Mouse (Mus musculus): Measurements from ENCODE around the gene Clta. TPM values are rescaled to one million over a fixed set of nuclear protein-coding genes. Genes with fewer than 3 reads are reported as not detected.

Clta gene
- polyA plus RNA-seq, 1 experiment, result not detected

DNA sequence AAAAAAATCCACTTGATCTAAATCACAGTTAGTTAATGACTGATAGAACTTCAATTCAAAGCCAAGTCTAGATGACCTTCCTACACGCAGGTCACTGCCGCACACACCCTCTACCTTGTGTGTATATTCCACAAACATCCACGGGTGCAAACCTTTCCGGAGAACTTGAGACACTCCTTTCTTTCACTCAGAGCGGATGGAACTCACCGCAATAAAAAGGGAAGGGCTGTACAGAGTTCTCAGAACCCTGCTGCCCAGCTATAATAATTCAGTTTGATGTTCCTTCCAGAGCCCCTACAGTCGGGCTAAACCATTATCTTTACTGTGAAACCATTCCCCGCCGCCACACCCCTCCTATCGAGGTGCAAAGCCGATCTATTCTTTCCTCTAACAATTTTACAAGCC, 67.5 kb downstream of the Clta start:
- no peak for TF ChIP-seq CTCF (IDR thresholded peaks at IDR 0.05; ENCODE audit: insufficient read depth, low read depth, low read length)
- no peak for TF ChIP-seq POLR2A (IDR thresholded peaks at IDR 0.05; ENCODE audit: insufficient read depth, low read depth, low read length)
- no peak overlapping the region for H3K27ac ChIP-seq (ENCODE audit: insufficient read depth, low read depth, low read length)
- peak overlapping the region; percentile 90 for H3K4me3 ChIP-seq (ENCODE audit: insufficient read depth, low read depth, low read length)
- WGBS, result 4% methylated on average over 11 of the region's 11 CpGs
- H3K4me1 ChIP-seq (ENCODE audit: control insufficient read depth, insufficient read depth, low read length), result peaks cover 7% of the 10 kb centered on the region

DNA sequence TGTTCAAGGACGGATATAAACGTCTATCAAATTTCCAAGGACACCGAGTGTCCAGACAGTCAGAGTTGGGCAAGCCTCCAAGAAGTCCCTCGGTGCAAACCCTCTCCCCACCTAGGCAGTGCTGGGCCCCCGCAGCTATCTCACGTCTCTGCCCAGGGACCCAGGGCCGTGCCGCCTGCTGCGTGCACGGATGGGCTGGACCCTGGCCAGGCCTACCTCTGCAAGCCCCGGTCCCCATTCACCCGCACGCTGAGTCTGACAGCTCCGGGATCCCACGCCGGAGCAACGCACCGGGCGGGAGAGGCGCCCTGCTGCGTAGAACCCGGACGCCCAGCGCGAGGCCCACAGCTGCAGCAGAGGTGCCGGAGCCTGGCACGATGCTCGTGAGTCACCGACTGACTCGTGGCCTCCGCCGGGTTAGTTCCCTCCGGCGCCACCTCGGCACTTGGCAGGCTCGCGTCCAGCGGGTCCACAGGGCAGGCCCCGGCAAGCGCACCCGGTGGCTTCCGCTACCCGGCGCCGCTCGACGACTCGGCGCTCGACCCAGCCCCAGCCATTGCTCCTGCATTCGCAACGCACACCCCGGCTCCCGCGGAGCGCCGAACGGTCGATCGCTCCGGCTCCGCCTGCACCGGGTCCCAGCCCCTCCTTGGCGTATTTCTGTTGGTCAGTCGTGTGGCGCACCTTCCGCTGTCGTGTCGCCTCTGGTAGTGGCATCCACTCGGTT, 68.1 kb downstream of the Clta start:
- WGBS, result under 1% methylated on average over 70 of the region's 70 CpGs
- peak overlapping the region; percentile 16; the same call in 1 of the 2 replicates for H3K27ac ChIP-seq (ENCODE audit: insufficient read depth, low read depth, low read length)
- peaks cover 5% of the 10 kb centered on the region for H3K4me1 ChIP-seq (ENCODE audit: control insufficient read depth, insufficient read depth, low read length)
- TF ChIP-seq POLR2A (IDR thresholded peaks at IDR 0.05; ENCODE audit: insufficient read depth, low read depth, low read length), result peak; percentile 55; the same call in 1 of the 2 replicates
- no peak for TF ChIP-seq CTCF (IDR thresholded peaks at IDR 0.05; ENCODE audit: insufficient read depth, low read depth, low read length)
- H3K4me3 ChIP-seq (ENCODE audit: insufficient read depth, low read depth, low read length), result peak overlapping the region; percentile 90

DNA sequence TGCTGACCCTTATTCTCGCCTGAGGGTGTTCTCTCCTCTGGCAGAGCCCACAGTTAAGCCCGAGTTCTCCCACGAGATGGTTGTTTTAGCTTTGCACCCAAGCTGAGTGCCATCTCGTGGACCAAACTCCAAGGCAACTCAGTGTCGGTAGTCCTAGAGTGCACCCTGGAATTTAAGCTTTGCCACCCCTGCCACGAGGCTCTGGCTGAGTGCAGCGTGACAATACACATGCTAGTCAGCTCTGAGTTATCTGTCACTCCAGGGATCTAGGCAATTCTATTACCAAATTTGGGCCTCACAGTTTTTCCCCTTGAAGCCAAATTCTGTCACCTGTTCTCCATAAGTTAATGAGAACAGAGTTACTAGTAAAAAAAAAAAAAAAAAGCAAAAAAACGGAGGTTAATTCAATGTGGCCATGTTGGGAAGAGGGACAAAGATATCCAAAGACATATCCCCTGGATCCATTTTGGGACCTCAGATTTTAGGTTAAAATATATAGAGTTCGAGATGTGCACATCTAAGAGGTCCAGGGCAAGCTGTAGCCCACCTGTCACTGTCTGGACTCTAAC, 68.7 kb downstream of the Clta start:
- WGBS, result 11% methylated on average over 9 of the region's 9 CpGs
- Histone ChIP-seq H3K4me1 (ENCODE audit: control insufficient read depth, insufficient read depth, low read length) (peaks cover 5% of the 10 kb centered on the region), H3K4me3 (ENCODE audit: insufficient read depth, low read depth, low read length) (peak overlapping the region; percentile 90), H3K27ac (ENCODE audit: insufficient read depth, low read depth, low read length) (peak overlapping the region; percentile 9; the same call in 1 of the 2 replicates)
- TF ChIP-seq CTCF (IDR thresholded peaks at IDR 0.05; ENCODE audit: insufficient read depth, low read depth, low read length), result 0 out of 2 replicates have a peak, but pooled peaks have one; percentile 19
- TF ChIP-seq POLR2A (IDR thresholded peaks at IDR 0.05; ENCODE audit: insufficient read depth, low read depth, low read length), result no peak

DNA sequence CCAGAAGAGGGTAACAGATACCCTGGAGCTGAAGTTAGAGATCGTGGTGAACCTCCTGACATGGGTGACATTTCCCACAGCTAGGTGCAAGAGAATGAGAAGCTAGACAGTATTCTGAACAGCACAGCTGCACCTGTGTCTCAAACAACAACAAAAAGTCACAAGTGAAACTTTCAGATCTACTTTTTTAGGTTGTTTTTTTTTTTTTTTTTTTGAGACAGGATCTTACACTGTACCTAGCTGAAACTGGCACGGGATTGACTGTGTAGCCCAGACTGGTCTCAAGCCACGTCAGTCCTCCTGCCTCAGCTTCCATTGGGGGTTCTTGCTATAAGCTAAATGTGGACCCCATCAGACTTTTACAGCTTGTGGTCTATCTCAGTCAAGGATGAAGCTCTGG, 69.5 kb downstream of the Clta start:
- TF ChIP-seq POLR2A (IDR thresholded peaks at IDR 0.05; ENCODE audit: insufficient read depth, low read depth, low read length) (no peak), CTCF (IDR thresholded peaks at IDR 0.05; ENCODE audit: insufficient read depth, low read depth, low read length) (no peak)
- H3K27ac ChIP-seq (ENCODE audit: insufficient read depth, low read depth, low read length), result no peak overlapping the region
- H3K4me3 ChIP-seq (ENCODE audit: insufficient read depth, low read depth, low read length), result no peak overlapping the region
- WGBS, result 87% methylated on average over 3 of the region's 3 CpGs
- peaks cover 5% of the 10 kb centered on the region for H3K4me1 ChIP-seq (ENCODE audit: control insufficient read depth, insufficient read depth, low read length)

GRCm38 (mm10) chr4:44074422-44074821, 70.2 kb downstream of the Clta start:
- 80% methylated on average over 4 of the region's 4 CpGs for WGBS
- Histone ChIP-seq H3K4me1 (ENCODE audit: control insufficient read depth, insufficient read depth, low read length) (peaks cover 5% of the 10 kb centered on the region), H3K4me3 (ENCODE audit: insufficient read depth, low read depth, low read length) (no peak overlapping the region), H3K27ac (ENCODE audit: insufficient read depth, low read depth, low read length) (no peak overlapping the region)
- TF ChIP-seq CTCF (IDR thresholded peaks at IDR 0.05; ENCODE audit: insufficient read depth, low read depth, low read length) (no peak), POLR2A (IDR thresholded peaks at IDR 0.05; ENCODE audit: insufficient read depth, low read depth, low read length) (no peak)

DNA sequence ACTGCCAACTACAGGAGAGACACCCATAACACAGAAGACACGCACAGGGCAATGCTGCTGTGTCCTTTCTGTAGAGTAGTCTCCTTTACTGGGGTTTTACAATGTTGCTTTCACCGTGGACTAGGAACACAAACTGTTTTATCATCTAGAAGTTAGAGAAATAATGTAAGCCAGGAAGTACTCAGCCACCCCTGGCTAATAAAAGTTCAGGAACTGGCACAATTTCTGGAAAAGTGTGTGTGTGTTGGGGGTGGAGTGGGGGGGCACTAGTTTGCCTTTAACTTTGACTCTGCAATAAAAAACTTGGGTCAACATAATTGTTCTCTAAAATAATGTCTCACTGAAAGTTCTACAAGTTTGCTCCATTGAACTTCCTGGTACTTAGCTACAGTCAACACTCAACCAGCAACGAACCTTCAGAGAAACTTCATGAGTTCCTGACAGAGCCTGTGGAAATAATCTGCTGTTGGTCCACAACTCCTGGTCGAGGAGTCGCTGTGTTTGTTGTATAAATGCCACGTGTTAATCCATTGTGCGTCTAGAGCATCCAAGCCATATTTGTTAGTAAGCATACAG, 74.2 kb downstream of the Clta start:
- H3K4me3 ChIP-seq (ENCODE audit: insufficient read depth, low read depth, low read length), result no peak overlapping the region
- TF ChIP-seq POLR2A (IDR thresholded peaks at IDR 0.05; ENCODE audit: insufficient read depth, low read depth, low read length) (no peak), CTCF (IDR thresholded peaks at IDR 0.05; ENCODE audit: insufficient read depth, low read depth, low read length) (no peak)
- 87% methylated on average over 7 of the region's 7 CpGs for WGBS

More for the DNA sequence above, 74.2 kb downstream of the Clta start:
- Histone ChIP-seq H3K4me1 (ENCODE audit: control insufficient read depth, insufficient read depth, low read length) (no peaks in the 10 kb centered on the region), H3K27ac (ENCODE audit: insufficient read depth, low read depth, low read length) (no peak overlapping the region)

Other genes starting within 250 kb of the Clta start
- gene Olfr159, start 233.4 kb upstream of the Clta start, polyA plus RNA-seq (2012; ENCODE audit: insufficient read depth, insufficient read length, low replicate concordance, missing spikeins), result not detected in 2 replicates
- gene Olfr156, start 180.6 kb upstream of the Clta start, polyA plus RNA-seq (2012; ENCODE audit: insufficient read depth, insufficient read length, low replicate concordance, missing spikeins), result not detected in 2 replicates
- gene Olfr157, start 164.3 kb upstream of the Clta start, polyA plus RNA-seq (2012; ENCODE audit: insufficient read depth, insufficient read length, low replicate concordance, missing spikeins), result not detected in 2 replicates
- not detected in 2 replicates for gene Olfr155, start 152.9 kb upstream of the Clta start, polyA plus RNA-seq (2012; ENCODE audit: insufficient read depth, insufficient read length, low replicate concordance, missing spikeins)
- gene Reck, start 128.9 kb upstream of the Clta start, polyA plus RNA-seq (2012; ENCODE audit: insufficient read depth, insufficient read length, low replicate concordance, missing spikeins), result not detected in 2 replicates
- gene Glipr2, start 47.1 kb upstream of the Clta start, polyA plus RNA-seq (2012; ENCODE audit: insufficient read depth, insufficient read length, low replicate concordance, missing spikeins), result not detected in 2 replicates
- not detected in 2 replicates for gene Ccin, start 21.0 kb upstream of the Clta start, polyA plus RNA-seq (2012; ENCODE audit: insufficient read depth, insufficient read length, low replicate concordance, missing spikeins)
- not detected in 2 replicates for gene Gne, start 79.7 kb downstream of the Clta start, polyA plus RNA-seq (2012; ENCODE audit: insufficient read depth, insufficient read length, low replicate concordance, missing spikeins)
- not detected in 2 replicates for gene Rnf38, start 229.3 kb downstream of the Clta start, polyA plus RNA-seq (2012; ENCODE audit: insufficient read depth, insufficient read length, low replicate concordance, missing spikeins)